Mouse (Mus musculus) fat pad, adult 2 months (tissue): ENCODE results near the gene Olfr202.
"Not testable (repeated sequence)": the region's sequence is repeated elsewhere in the genome, so short reads cannot be mapped to it uniquely, and the experiment has no call there.

Experiments used
- DNase-seq: peaks from one replicate; pipeline ENCODE4 v3.0.0-alpha.2; 2011; ENCODE audit warnings: low read depth, low spot score; ENCODE audit errors: extremely low read depth

The Olfr202 gene

DNA sequence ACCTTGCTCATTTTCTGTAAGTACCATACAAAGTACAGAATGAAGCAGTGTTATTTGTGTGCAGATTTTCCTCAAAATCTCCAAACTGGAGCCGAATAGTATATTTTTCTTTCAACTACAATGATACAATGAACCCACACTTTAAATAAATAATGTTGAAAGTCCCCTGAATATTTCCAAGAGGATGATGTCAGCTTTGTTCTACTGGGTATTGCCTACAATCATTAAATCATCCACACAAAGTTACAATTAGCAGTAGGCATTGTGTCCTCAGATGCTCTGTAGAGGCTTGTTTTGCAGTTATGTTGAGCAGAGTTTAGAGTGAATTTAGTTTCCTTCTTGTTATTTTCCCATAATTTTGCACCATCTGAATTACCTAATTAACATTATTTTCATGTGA, at the start of gene Olfr202:
Gene Olfr202, minus strand, starts transcription at position 101 of the 400 bp plus-strand sequence.
- DNase-seq = no peak

DNA sequence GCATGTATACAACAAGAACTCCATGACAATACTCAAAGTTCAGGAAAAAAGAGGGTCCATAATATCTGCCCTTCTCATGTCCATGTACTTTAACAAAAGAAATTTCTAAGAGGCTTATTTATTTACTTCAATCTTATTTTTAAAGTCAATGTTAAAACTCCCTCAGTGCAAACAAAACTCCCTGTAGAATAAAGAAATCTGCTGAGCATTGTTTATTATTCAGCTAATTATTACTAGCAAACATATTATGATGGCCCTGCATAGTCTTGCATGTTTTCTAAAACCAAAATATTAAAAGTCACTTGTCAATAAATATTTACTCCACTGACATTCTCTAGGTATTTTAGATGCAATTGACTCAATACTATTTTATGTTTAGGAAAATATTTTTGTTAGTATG, 44.4 kb upstream of the Olfr202 start, which contains the start of gene Olfr205:
Gene Olfr205, minus strand, starts transcription at position 101 of the 400 bp plus-strand sequence.
- DNase-seq = no peak

DNA sequence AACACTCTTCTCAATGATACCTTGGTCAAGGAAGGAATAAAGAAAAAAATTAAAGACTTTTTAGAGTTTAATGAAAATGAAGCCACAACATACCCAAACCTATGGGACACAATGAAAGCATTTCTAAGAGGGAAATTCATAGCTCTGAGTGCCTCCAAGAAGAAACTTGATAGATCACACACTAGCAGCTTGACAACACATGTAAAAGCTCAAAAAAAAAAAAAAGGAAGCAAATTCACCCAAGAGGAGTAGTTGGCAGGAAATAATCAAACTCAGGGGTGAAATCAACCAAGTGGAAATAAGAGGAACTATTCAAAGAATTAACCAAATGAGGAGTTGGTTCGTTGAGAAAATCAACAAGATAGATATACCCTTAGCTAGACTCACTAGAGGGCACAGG, 36.7 kb upstream of the Olfr202 start:
- not testable (repeated sequence) for DNase-seq

DNA sequence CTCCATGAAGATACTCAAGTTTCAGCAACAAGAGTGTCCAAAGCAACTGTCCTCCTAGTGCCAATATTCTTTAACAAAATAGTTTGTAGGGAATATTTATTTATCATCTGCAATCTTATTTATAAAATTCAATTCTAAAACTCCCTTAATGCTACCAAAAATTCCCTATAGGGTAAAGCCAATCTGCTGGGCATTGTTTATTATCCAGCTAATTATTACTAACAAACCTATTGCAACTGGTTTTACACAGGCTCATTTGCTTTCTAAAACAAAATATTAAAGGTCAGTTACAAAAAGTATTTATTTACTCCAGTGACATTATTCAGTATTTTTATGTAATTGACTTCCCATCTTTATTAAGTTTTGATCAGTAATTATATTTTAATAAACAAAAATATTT, 31.6 kb upstream of the Olfr202 start, which contains the start of gene Olfr204:
Gene Olfr204, minus strand, starts transcription at position 101 of the 400 bp plus-strand sequence.
- DNase-seq = no peak

DNA sequence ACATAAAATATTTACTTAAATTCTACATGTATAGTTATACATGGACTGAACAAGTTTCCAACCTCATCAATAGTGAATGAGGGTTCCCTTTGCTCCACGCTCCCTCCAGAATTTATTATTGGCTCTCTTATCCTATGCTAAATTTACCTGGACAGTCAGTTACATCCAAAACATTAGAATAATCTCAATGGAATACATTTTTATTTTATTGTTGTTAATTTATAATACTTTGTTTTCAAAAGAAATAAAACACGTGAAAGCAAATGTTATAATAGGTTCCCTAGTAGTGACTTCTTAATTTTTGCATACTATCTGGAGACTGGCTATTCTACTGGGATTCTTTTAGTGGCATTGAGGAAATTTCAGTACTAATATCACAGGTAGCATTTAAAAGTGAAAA, 12.0 kb upstream of the Olfr202 start, which contains the start of gene Olfr203:
Gene Olfr203, plus strand, starts transcription at position 301 of the 400 bp plus-strand sequence.
- DNase-seq = no peak

DNA sequence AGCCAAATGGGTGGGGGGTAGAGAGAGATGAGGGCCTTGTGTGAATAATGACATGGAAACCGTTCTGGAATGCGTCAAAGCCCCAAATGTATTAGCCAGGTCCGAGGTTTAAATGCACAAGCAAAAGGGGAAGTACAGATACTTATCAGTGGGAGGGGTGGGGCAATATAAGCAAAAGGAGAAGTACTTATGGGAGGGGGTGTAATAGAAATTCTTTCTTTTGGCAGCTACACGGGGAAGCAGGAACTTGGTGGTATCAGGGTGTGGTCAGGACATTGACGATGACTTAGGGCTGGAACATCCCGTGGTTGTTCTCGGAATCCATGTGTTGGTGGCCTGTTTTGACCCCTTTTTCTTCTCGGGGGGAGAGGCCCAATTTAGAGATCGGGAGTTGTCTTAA, 983 bp upstream of the Olfr202 start:
- DNase-seq = not testable (repeated sequence)

DNA sequence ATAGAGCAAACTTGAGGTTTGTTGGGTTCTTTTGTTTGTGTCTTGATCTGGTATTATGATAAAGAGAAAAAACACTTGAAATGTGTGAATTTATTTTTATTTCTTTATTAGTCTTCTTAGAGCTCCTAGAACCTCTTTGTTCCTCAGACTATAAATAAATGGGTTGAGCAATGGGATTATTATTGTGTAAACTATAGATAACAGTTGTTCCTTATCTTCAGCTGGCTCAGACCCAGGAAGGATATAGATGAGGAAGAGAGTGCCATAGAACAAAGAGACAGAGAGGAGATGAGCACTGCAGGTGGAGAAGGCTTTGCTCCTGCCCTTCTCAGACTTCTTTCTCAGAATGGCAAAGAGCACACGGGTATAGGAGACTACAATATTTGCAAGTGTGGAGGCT, 3.1 kb downstream of the Olfr202 start:
- DNase-seq = no peak

DNA sequence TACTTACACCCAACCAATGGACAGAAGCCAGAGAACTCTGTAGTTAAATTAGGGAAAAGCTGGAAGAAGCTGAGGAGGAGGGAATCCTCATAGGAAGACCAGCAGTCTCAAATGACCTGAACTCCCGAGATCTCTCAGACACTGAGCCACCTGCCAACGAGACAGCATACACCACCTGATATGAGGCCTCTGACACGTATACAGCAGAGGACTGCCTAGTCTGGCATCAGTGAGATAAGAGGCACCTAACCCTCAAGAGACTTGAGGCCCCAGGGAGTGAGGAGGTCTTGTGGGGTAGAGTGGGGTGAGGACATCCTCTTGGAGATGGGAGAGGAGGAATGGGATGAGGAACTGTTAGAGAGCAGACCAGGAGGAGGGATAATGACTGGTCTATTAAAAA, 6.1 kb downstream of the Olfr202 start:
- DNase-seq = no peak

DNA sequence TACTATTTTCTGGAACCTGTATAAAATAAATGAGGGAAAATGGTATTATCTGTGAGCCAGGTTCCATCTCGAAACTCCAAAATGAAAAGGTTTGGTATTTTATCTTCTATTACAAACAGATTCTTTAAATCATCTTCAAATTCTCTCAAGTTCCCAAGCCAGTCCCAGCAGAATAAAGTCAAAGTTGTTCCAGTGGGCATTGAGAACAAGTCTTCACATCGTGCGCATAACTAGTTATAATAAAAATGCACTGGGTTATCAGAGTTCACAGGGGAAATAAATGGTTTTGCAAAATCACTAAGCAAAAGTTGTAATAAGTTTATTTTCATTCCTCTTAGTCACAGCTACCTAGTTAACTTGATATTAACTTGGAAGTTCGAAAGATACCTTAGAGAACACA, 14.1 kb downstream of the Olfr202 start, which contains the start of gene Olfr201:
Gene Olfr201, minus strand, starts transcription at position 101 of the 400 bp plus-strand sequence.
- DNase-seq = not testable (repeated sequence)

DNA sequence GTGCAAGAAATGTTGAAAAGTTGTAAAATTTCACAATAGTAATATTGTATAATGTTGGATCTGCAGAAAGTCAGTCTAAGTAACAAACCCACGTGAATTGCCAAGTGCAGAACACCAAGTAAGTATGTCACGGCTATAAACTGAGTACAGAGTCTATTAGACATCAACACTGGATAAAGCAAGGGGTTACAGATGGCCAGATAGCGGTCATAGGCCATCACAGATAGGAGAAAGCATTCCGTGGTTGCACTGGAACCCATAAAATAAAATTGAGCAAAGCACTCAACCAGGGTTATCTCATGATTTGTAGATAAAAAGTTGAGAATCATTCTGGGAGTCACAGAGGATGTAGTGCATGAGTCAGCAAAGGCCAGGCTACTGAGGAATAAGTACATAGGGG, 17.5 kb downstream of the Olfr202 start:
- not testable (repeated sequence) for DNase-seq

DNA sequence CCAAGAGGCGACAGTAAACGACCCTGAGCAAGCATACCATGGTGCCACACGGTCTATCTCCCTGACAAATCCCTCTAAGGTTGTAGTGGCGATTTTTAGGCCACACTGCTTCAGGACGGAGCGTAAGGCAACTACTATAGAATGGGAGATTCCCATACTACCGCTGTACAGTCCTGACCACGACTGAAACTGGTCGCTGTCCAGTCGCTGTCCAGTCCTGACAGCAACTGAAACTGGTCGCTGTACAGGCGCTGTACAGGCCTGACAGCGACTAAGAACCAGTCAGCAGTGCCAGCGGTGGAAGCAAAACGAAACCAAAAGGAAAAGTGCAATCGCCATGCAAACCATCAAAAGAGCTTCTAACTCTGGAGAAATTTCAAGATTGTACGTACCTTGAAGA, 36.9 kb downstream of the Olfr202 start:
- no peak for DNase-seq
